Mouse (Mus musculus): Measurements from ENCODE around the gene Clcn2. TPM values are rescaled to one million over a fixed set of nuclear protein-coding genes. Genes with fewer than 3 reads are reported as not detected.

The Clcn2 gene
- total and polyA plus RNA-seq, 3 experiments: 5.4 to 9.4 TPM; not detected in 1

DNA sequence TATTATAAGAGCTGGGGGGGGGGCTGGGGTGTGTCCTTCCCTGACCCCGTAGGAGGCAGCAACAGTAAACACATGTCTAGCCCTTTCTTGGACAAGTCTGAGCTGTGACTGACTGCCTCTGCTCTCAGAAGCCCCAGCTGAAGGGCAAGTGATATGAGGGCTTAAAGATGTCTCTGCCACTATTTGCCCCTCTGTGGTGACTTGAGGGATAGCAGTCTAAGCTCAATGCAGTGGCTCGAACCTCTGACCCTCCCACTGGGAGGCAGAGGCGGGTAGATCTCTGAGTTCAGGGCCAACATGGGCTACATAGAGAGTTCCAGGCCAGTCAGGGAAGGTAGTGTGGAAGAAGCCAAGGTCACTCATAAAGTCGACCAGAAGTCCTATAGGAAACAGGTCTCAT is 6.7 kb downstream of the Clcn2 start:
- no peak overlapping the region for H3K9ac ChIP-seq (ENCODE audit: control insufficient read depth, low read depth, low read length, poor library complexity, severe bottlenecking)
- DNase-seq (ENCODE audit: low read depth, low spot score): peak; percentile 46
- H3K79me2 ChIP-seq (ENCODE audit: control insufficient read depth, insufficient read depth, low read length, poor library complexity): no peaks in the 10 kb centered on the region
- no peak overlapping the region for H3K27ac ChIP-seq (ENCODE audit: control insufficient read depth, low read depth, low read length)
- no peaks in the 10 kb centered on the region for H3K9me3 ChIP-seq (replicated peaks; ENCODE audit: insufficient read depth, low read length)
- peaks cover 0 to 18% of the 10 kb centered on the region in 2 experiments; a peak in 2 of 4 replicates for H3K36me3 ChIP-seq (ENCODE audit: control insufficient read depth in 1 of 2, insufficient read depth in 2 of 2, low read length in 2 of 2)
- no peaks in the 10 kb centered on the region for H3K27me3 ChIP-seq (ENCODE audit: control insufficient read depth in 1 of 2, insufficient read depth in 2 of 2, low read length in 2 of 2)
- H3K4me3 ChIP-seq (ENCODE audit: control insufficient read depth in 1 of 2, insufficient read depth in 1 of 2, low read depth in 2 of 2, low read length in 2 of 2): no peak overlapping the region
- no peak for TF ChIP-seq BHLHE40 (IDR thresholded peaks at IDR 0.05; ENCODE audit: borderline replicate concordance, low read depth, low read length)
- peak in 1 of 3 experiments; percentile 38; a peak in 2 of 6 replicates for TF ChIP-seq CTCF (IDR thresholded peaks at IDR 0.05 in 2 of 3, conservative IDR thresholded peaks at IDR 0.05 in 1 of 3; ENCODE audit: control insufficient read depth in 1 of 3, insufficient read depth in 1 of 3, low read depth in 2 of 3, low read length in 3 of 3, poor library complexity in 1 of 3, severe bottlenecking in 1 of 3)
- TF ChIP-seq SMC3 (IDR thresholded peaks at IDR 0.05; ENCODE audit: low read depth, low read length): peak; percentile 28
- H3K4me1 ChIP-seq (ENCODE audit: control insufficient read depth in 1 of 2, insufficient read depth in 2 of 2, low read length in 2 of 2): peaks cover 7 to 30% of the 10 kb centered on the region in 2 experiments

- TF ChIP-seq CTCF (IDR thresholded peaks at IDR 0.05 in 2 of 3, conservative IDR thresholded peaks at IDR 0.05 in 1 of 3; ENCODE audit: control insufficient read depth in 1 of 3, insufficient read depth in 1 of 3, low read depth in 2 of 3, low read length in 3 of 3, poor library complexity in 1 of 3, severe bottlenecking in 1 of 3) (no peak), TBP (IDR thresholded peaks at IDR 0.05; ENCODE audit: low read depth, low read length) (no peak), MEF2A (IDR thresholded peaks at IDR 0.05; ENCODE audit: extremely low read depth, insufficient replicate concordance, low read depth, low read length, poor library complexity, severe bottlenecking) (no peak), USF1 (IDR thresholded peaks at IDR 0.05; ENCODE audit: low read depth, low read length) (no peak), E2F4 (IDR thresholded peaks at IDR 0.05; ENCODE audit: borderline replicate concordance, low read depth, low read length) (no peak), POLR2A (IDR thresholded peaks at IDR 0.05; ENCODE audit: control insufficient read depth in 1 of 2, insufficient read depth in 1 of 2, low read depth in 1 of 2, low read length in 2 of 2, poor library complexity in 1 of 2) (no peak), MAFK (IDR thresholded peaks at IDR 0.05; ENCODE audit: borderline replicate concordance, low read depth, low read length) (no peak), RCOR1 (IDR thresholded peaks at IDR 0.05; ENCODE audit: low read depth, low read length) (no peak), EP300 (IDR thresholded peaks at IDR 0.05; ENCODE audit: low read depth in 1 of 2, low read length in 2 of 2) (no peak), USF2 (IDR thresholded peaks at IDR 0.05; ENCODE audit: borderline replicate concordance in 1 of 2, insufficient read depth in 1 of 2, low read depth in 1 of 2, low read length in 2 of 2) (no peak), ZMIZ1 (IDR thresholded peaks at IDR 0.05; ENCODE audit: low read depth, low read length) (no peak), ZKSCAN1 (IDR thresholded peaks at IDR 0.05; ENCODE audit: low read depth, low read length) (no peak), POLR2AphosphoS5 (IDR thresholded peaks at IDR 0.05; ENCODE audit: borderline replicate concordance, low read depth, low read length) (no peak)
- H3K9ac ChIP-seq (ENCODE audit: control insufficient read depth, low read depth, low read length, poor library complexity, severe bottlenecking): no peak overlapping the region
- H3K27me3 ChIP-seq (ENCODE audit: control insufficient read depth in 1 of 2, insufficient read depth in 2 of 2, low read length in 2 of 2): no peaks in the 10 kb centered on the region
- H3K36me3 ChIP-seq (ENCODE audit: control insufficient read depth in 1 of 2, insufficient read depth in 2 of 2, low read length in 2 of 2): peaks cover 0 to 22% of the 10 kb centered on the region in 2 experiments; a peak in 2 of 4 replicates
- DNase-seq (ENCODE audit: low read depth, low spot score): no peak
- peaks cover 11 to 34% of the 10 kb centered on the region in 2 experiments for H3K4me1 ChIP-seq (ENCODE audit: control insufficient read depth in 1 of 2, insufficient read depth in 2 of 2, low read length in 2 of 2)
- H3K79me2 ChIP-seq (ENCODE audit: control insufficient read depth, insufficient read depth, low read length, poor library complexity): no peaks in the 10 kb centered on the region
- H3K4me3 ChIP-seq (ENCODE audit: control insufficient read depth in 1 of 2, insufficient read depth in 1 of 2, low read depth in 2 of 2, low read length in 2 of 2): no peak overlapping the region
- no peaks in the 10 kb centered on the region for H3K9me3 ChIP-seq (replicated peaks; ENCODE audit: insufficient read depth, low read length)
- H3K27ac ChIP-seq (ENCODE audit: control insufficient read depth, low read depth, low read length): no peak overlapping the region
Observed at GRCm38 (mm10) chr16:20710370-20710769, 7.2 kb downstream of the Clcn2 start.

Data from MEL (cell line).